Mouse (Mus musculus): ENCODE results near the gene Clic5.

DNA sequence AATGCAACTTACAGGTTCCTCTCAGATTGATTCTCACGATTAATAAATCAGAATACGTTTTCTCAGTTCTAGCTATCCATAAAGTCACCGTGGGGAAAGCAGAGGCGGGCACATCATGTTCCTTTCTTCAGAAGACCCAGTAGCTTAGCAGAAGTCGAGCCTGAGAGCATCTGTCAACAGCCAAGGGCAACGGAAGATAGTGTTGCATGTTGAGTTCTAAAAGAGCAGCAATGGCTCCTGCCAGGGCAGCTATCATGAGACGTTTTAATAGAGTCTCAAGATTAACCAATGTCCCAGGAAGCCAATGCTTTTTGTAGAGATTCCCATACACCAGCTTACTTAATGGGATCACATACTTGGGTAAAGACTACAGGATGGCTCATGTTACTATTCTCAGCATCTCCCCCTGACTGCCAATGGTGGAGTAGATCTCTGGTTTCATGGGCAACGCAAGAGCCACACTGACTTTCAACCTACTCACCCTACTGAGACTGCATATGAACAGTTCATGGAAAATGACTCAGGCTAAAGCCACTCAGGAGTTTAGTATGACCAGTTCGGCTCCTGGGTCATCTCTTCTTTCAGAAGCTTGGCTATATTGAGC, 26.9 kb downstream of the Clic5 start:
- TF ChIP-seq POLR2A (IDR thresholded peaks at IDR 0.05; ENCODE audit: control insufficient read depth, low read depth, low read length) (no peak), CTCF (IDR thresholded peaks at IDR 0.05; ENCODE audit: control insufficient read depth, insufficient read depth, insufficient replicate concordance, low read depth, low read length) (no peak)

Measured in testis, adult 2 months (tissue).